Mouse (Mus musculus) urinary bladder, postnatal 25 days (tissue): ENCODE data around the gene Disc1.

Experiments
- DNase-seq: peaks from one replicate; pipeline ENCODE4 v3.0.0; 2022; ENCODE audit warnings: low spot score

Gene Disc1

DNA sequence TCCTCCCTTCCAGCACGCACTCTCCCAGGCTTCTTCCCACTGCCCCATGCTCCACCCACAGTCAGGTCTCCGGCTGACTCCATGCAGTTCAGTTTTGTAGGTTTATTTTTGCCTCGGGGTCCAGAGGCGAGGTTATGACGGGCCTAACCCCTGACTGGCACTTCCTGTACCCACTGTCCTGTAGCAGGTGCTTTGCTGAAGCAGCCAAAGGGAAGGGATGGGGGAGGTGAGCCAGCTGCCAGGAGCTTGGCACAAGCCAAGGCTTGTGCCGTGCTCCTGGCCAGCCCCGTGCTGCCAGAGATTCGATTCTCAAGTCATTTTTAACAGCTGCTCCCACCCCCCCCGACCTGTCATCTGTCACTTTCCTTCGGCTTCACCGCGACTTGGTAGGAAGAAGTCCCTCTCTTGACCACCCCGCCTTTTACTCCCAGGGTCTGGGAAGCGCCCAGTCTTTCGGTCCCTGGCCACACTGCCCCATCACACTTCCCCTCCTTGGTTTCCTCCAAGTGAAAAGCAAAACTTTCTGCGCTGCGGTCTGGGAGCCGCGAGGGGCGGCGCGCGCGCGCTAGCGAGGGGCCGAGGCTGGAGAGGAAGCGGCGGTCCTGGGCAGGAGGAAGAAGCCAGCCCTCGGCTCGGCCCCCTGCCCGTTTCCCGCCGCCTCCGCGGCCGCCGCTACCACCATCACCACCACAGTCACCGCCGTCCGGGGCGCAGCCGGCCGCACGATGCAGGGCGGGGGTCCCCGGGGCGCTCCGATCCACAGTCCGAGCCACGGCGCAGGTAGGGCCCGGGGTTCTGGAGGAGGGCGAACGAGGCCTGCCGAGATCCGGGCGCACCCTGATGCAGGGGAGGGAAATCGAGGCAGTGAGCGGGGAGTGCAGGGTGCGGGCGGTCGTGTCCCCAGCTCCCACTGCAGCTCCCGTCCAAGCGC lies at the start of gene Disc1:
Gene Disc1, plus strand, starts transcription at position 691 of the 931 bp plus-strand sequence.
- no peak for DNase-seq

DNA sequence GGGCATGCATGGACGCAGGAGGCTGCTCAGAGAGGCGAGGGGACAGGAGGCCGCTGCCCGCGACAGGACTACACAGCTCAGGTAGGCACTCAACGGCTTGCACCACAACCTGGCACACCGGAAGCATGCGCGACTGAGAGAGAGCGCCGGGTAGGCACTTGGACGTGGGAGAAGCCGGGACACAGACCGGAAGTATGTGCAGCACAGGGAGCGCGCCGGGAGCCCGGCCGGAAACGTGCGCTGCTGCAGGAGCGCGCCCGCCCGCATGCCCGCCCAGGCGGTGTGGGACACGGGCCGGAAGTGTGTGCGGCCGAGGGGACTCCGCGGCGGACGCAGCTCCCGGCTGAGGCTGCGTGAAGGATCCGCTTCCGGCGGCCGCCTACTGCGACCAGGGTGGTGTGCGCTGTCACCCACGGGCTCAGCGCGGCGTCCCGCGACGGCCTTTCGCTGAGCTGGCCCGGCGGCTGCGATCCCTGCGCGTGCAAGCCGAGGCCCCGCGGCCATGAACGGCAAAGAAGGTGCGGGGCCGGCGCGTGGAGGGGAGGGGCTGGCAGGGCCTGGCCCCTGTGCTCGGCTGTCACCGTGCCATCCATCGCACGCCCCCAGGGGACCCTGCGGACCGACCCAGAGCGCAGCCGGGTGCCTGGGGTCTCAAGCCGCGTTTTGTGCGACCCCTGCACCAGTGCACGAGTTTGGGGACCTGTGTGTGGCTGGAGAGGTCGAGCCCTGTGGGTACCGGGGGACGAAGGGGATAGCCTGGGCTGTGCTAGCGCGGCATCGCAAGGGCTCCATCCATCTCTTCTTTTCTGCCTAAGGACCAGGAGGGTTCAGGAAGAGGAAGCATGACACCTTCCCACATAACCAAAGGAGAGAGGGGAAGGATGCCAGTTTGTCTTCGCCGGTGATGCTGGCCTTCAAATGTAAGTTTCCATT lies 41.0 kb upstream of the Disc1 start, which contains the start of gene Tsnax:
Gene Tsnax, plus strand, starts transcription at position 303 of the 933 bp plus-strand sequence.
- DNase-seq: peak; percentile 85

GRCm38 (mm10) chr8:125024085-125024484 lies 29.9 kb upstream of the Disc1 start:
- DNase-seq: no peak

DNA sequence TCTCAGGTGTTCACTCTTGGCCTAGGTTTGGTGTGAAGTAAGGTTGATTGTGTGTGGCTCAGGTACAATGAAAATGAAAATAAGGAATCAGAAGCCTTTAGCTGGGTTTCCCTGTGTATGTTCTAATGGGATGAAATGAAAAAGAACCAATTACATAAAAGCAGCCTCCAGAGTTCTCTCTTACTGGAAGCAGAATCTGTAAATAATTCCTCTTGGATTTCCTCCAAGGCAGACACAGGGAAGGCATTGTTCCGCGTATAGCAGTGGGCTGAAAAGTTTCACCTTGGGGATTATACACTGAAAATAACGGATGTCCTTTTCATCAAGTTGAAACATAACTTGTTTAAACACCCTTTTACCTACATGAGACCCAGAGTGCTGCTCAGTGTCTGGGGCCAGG lies 26.8 kb upstream of the Disc1 start:
- DNase-seq: no peak

- DNase-seq: no peak
Observed at GRCm38 (mm10) chr8:125028841-125029240, 25.2 kb upstream of the Disc1 start.

DNA sequence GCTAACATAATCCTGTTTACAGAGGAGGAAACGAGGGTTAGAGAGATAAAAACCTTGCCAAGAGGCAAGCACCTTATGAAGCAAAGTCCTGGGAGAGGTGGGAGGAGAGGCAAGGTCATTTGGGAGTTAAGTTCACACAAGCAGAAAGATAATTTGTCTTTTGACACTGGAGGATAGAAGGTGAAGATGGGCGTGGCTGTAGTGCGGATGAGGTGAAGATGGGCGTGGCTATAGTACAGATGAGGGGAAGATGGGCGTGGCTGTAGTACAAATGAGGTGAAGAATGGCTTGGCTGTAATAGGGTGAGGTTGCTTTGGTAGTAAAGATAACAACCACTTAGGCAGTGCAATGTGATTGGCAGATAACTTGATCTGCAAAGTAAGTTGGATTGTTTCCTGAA lies 22.7 kb upstream of the Disc1 start:
- no peak for DNase-seq

- DNase-seq: peak; percentile 74
Observed at GRCm38 (mm10) chr8:125034669-125035068, 19.3 kb upstream of the Disc1 start.

DNA sequence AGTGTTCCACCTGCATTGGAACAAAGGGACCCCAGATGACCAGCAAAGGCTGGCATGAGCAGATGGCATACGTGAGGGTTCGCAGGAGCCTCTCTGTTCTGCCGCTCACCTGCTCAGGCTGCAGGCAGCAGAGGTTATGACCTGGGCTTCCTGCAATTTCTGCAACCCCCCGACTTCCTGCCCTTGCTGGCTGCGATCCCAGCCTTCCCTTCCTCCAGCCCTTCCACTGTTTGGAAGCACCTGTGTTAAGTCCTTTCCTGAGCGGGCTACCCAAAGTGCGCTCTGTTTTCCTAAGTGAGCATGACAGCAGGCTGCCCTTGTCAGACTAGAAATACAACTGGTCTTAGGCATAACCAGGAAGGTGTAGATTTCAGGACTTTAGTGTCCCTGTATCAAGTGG lies 16.9 kb upstream of the Disc1 start:
- DNase-seq: no peak

GRCm38 (mm10) chr8:125038731-125039130 lies 15.3 kb upstream of the Disc1 start:
- no peak for DNase-seq

GRCm38 (mm10) chr8:125040587-125041375 lies 13.2 kb upstream of the Disc1 start:
- no peak for DNase-seq

GRCm38 (mm10) chr8:125041496-125041895 lies 12.5 kb upstream of the Disc1 start:
- DNase-seq: no peak

- DNase-seq: no peak
Observed at GRCm38 (mm10) chr8:125043394-125043793, 10.6 kb upstream of the Disc1 start.

DNA sequence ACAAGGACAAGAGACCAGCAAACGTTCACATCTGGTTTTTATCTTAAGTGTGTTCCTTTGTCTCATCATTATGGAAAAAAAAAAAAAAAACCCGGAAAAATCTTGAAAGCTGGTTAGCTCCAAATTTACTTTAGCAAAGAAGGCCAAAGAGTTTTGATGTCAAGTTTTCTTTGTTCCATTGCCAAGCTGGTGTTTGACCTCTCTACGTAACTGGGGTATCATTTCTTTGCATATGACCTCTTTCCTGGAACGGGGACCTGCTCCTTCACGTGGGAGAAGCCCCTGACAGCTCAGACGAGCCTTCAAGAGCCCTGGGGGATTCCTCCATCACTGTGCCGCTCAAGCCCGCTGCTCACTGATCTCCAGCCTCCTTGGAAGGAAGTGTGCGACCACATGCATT lies 10.1 kb upstream of the Disc1 start:
- DNase-seq: no peak

GRCm38 (mm10) chr8:125045760-125046159 lies 8.2 kb upstream of the Disc1 start:
- no peak for DNase-seq

GRCm38 (mm10) chr8:125049051-125049750 lies 4.8 kb upstream of the Disc1 start:
- no peak for DNase-seq

DNA sequence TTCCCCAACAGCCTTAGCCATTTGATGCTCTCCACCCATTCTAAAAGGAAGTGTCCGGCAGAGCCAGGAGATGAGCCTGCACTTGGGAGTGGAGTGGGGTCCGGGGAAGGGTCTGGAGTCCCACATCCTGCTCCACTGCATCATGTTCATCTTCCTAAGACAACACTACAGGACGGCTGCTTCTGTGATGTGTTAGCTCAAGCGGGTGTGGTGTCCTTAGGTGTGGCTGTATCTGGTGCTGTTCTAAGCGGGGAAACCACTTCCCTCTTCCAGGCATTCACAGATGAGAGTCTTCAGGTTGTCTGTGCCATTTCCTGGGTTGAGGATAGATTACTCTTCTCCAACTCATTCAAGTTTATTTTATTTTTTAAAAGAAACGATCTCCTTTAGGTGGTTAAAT lies 4.2 kb upstream of the Disc1 start:
- DNase-seq: no peak

DNA sequence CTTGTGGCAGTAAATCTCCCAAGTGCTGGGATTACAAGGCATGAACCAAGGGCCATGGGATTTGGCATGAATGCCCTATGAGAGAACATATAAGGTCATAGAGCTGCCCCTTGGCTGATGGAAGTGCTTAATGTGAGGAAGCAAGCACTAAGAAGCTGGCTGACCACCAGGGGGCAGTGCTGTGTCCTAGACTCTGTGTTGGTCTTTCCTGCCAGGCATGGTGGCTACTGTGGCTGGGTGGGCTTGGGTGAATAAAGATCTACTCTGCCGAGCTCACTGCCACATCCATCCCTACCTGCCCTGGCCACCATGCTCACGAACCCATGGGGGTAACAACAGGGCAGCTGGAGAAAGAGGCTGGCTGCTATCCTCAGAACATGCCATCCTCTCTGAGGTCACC lies 2.0 kb upstream of the Disc1 start:
- peak; percentile 72 for DNase-seq

GRCm38 (mm10) chr8:125054436-125054810 lies 428 bp downstream of the Disc1 start:
- DNase-seq: peak; percentile 17

DNA sequence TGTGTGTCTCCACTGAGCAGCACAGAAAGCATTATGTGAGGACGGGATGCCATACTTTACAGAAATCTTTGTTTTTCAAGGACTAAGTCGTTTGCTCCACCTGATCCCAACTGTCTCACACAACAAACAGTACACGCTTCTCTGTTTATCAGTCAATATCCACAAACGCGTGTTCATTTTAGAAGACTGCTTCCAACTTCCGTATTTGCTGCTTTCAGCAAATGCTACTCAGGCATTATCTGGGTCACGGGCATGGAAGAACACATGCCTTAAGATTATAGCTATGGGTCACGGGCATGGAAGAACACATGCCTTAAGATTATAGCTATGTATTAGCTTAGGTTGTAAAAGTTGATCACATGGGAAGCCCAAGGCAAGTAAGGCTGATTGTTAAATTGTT lies 6.9 kb downstream of the Disc1 start:
- DNase-seq: no peak

DNA sequence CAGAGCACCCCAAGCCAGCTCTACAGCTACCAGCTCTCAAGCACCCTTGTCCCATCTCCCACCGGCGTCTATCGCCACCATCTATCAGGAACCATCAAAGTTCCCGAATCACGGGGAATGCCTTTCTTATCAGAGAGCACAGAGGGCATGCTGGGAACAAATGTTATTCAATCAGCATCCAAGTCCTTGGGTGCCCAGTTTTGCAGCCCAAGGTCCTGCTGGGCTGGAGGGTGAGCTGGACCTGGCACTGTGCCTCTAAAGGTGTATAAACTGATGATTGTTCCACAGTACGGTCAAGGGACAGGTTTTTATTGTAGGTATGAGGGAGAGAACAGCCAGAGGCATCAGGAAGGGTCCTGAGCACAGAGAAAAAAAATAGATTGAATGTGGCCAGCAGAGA lies 11.6 kb downstream of the Disc1 start:
- DNase-seq: no peak

DNA sequence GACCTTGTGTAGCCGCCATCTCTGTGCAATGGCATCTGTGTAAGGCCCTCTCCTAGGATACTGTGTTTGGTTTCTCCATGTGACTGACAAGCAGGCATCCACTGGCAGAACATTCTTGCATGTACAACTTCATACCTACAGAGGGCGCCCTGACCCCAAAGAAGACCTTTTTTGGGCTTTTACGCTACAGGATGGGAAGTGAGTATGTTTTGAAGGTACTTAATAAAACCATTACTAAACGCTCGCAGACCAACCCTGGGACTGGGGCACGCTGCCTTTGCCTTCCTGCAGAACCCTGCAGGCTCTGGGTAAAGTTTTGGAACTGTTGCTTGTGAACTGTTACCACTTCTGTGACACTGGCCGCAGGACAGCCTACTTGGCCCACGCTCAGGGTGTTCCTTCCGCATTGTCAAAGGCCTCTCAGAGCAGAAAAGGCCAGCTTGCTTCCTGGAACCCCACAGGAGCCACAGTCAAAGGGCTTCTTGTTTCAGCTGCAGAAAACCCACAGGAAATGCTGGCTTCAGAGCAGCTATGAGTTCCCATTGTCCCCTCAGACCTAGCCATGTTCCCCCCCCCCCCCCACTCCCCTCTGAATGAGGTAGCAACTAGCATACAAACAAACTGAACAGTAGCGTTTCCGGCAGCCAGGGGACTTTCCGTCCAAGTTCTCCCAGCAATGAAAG lies 13.1 kb downstream of the Disc1 start:
- DNase-seq: peak; percentile 16
